Mouse (Mus musculus): ENCODE data around the gene Gemin2. TPM values are rescaled to one million over a fixed set of nuclear protein-coding genes. Genes with fewer than 3 reads are reported as not detected.
A peak's percentile ranks its signal among the peaks of the same experiment; 100 is the strongest.
"Not testable (repeated sequence)": the region's sequence is repeated elsewhere in the genome, so short reads cannot be mapped to it uniquely, and the experiment has no call there.

Gemin2 gene
- total RNA-seq, 1 experiment from 2014 or later = 9.6 TPM

GRCm38 (mm10) chr12:59056222-59056621 lies 43.0 kb downstream of the Gemin2 start:
- DNase-seq = no peak

- DNase-seq = not testable (repeated sequence)
These were observed 45.0 kb downstream of the Gemin2 start for GRCm38 (mm10) chr12:59058242-59058641.

- no peak for DNase-seq
These were observed 47.1 kb downstream of the Gemin2 start for GRCm38 (mm10) chr12:59060322-59060721.

GRCm38 (mm10) chr12:59060993-59061595 lies 47.9 kb downstream of the Gemin2 start, which contains the start of gene Trappc6b:
TSS of gene Trappc6b (minus strand) at chr12:59061472.
- peak; percentile 91 for DNase-seq

- no peak for DNase-seq
These were observed 51.6 kb downstream of the Gemin2 start for GRCm38 (mm10) chr12:59064837-59065236.

GRCm38 (mm10) chr12:59065776-59066175 lies 52.6 kb downstream of the Gemin2 start:
- DNase-seq = no peak

GRCm38 (mm10) chr12:59066448-59067077 lies 53.4 kb downstream of the Gemin2 start, which contains the start of gene Pnn:
TSS of gene Pnn (plus strand) at chr12:59066884.
- peak; percentile 99 for DNase-seq

- DNase-seq = peak; percentile 63
These were observed 53.9 kb downstream of the Gemin2 start for GRCm38 (mm10) chr12:59067095-59067494.

- no peak for DNase-seq
These were observed 55.6 kb downstream of the Gemin2 start for GRCm38 (mm10) chr12:59068791-59069190.

- no peak for DNase-seq
These were observed 59.1 kb downstream of the Gemin2 start for GRCm38 (mm10) chr12:59072286-59072685.

GRCm38 (mm10) chr12:59074052-59074451 lies 60.9 kb downstream of the Gemin2 start:
- no peak for DNase-seq

GRCm38 (mm10) chr12:59076996-59077395 lies 63.8 kb downstream of the Gemin2 start:
- no peak for DNase-seq

GRCm38 (mm10) chr12:59077883-59078282 lies 64.7 kb downstream of the Gemin2 start:
- DNase-seq = no peak

Other genes starting within 250 kb of the Gemin2 start
- gene Sec23a, start 1.4 kb upstream of the Gemin2 start, total RNA-seq (2021) = 45.1 and 46.4 TPM in 2 replicates
- 87.3 and 90.0 TPM in 2 replicates for gene Trappc6b, start 48.1 kb downstream of the Gemin2 start, total RNA-seq (2021)
- gene Pnn, start 53.5 kb downstream of the Gemin2 start, total RNA-seq (2021) = 54.1 and 60.2 TPM in 2 replicates
- gene Mia2, start 82.4 kb downstream of the Gemin2 start, total RNA-seq (2021) = 87.4 and 106 TPM in 2 replicates
- 26.1 and 29.1 TPM in 2 replicates for gene Fbxo33, start 206.3 kb downstream of the Gemin2 start, total RNA-seq (2021)

All from adrenal gland, postnatal 14 days (tissue).